Mouse (Mus musculus) cerebral cortex, adult 2 months (tissue): ENCODE data around the gene Ehd4.

Source experiments
- WGBS: fragments of 180-500 bp; shearing (Covaris S2); methylation state at CpG from one replicate; pipeline ENCODE4 v1.1.7; 2018; 5-methylcytosine and 5-hydroxymethylcytosine counted together

Gene Ehd4

GRCm38 (mm10) chr2:120154361-120154894, at the start of gene Ehd4:
Ehd4 (minus strand) TSS chr2:120154606.
- under 1% methylated on average over 53 of the region's 53 CpGs for WGBS

DNA sequence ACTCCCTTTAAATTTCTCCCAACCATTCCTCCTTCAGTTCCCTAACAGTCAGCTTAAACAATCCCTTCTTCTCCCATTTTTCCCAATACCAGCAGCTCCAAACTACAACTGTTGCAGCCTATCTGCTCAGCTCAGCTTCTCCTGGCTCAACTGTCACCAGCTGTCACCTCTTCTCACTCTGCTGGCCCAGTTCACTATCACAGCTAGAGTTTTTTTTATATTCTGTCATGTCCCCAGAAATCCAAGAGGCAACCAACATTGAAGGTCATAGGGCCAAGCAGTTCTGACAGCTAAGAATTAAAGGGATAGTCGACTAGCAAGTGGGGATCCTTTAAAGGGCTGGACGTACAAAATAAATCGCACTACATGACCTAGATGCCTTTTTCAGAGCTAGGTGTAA, 49.3 kb upstream of the Ehd4 start:
- 66% methylated on average over 3 of the region's 3 CpGs for WGBS

GRCm38 (mm10) chr2:120200077-120200476, 45.7 kb upstream of the Ehd4 start:
- whole genome bisulfite sequencing, result 58% methylated on average over 7 of the region's 7 CpGs

GRCm38 (mm10) chr2:120188174-120188573, 33.8 kb upstream of the Ehd4 start:
- 53% methylated on average over 4 of the region's 4 CpGs for WGBS

DNA sequence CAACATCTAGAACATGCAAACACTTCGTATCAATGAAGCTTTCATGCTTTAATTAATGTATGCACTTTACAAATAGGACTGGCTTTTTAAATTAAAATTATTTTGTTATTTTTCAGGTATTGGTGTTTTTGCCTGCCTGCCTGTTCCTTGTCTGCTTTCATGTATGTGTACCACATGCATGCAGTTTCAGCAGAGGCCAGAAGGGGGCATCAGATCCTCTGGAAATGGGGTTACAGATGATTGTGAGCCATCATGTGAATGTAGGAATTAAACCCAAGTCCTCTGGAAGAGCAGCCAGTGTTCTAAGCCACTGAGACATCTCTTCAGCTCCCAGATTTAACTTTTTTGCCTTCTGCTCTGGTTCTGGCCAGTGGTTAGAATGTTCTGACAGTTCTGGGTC, 33.2 kb upstream of the Ehd4 start:
- 96% methylated on average over 1 of the region's 1 CpGs for WGBS

DNA sequence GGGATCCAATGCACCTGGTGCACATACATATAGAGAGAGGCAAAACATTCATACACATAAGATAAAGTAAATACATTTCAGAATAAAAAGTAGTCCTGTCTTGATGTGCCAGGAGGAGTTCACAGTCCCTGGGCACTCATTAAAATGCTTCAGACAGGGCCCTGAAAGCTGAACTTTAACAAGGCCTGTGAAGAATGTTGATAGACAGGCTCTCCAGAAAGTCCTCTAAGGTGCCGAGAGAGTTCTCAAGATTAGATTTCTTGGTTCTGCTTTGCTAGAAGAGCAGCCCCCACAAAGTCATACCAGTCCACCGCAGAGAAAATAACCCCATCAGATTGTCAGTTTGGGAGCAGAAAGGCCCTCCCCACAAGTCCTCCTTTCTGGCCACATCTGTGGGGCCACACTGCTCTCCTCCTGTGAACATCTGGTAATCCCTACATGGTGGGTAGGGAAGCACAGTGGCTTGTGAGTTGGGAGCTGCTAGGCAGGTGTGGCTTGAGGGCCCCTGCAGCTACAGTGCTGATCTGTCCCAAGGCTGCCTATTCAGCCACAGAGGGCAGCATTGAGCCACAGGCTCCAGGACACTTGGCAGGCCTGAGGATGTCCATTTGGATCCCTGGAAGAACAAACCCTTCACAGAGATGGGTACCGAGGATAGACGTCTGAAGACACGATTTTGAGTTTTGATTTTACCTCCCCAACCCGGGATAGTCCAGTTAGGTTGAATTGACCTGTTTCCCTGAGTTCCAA, 31.3 kb upstream of the Ehd4 start:
- 74% methylated on average over 6 of the region's 6 CpGs for WGBS

DNA sequence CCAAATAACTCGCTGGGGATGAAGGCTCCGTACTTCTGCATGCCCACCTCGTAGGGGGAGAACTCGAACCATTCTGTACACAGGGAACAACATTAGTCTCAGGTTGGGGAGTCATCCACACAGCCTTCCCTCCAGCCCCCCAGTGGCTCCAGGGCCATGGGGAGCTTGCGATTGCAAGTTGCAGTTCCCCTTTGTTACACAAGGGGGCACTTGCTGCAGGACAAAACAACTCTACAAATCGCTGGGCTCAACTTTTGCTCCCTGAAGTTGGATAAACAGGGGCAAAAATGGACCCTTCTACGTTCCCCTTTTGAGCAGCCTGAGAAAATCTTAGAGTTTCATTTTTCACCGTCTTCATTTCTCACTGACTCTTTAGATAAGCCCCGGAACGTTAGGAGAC, 19.3 kb upstream of the Ehd4 start:
- 31% methylated on average over 10 of the region's 10 CpGs for WGBS

DNA sequence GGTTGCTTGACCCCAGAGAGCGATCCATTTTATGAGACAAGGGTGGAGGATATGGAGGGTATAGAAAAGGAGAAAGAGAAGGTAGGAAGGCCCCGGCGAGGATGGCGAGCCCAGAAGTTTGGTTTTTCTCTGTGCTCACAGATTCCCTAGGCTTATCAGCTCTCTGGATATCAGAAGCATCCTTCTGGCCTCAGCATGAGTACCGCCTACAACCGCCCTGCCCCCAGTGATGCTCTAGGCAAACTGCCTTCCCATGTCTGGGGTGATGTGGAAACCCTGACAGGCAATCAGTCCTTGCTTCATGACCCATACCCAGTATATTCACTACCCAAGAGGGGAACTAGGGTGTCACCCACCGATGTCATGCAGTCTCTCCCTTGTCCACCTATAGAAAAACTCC, 17.0 kb upstream of the Ehd4 start:
- 95% methylated on average over 7 of the region's 7 CpGs for WGBS

- WGBS, result 78% methylated on average over 1 of the region's 1 CpGs
Observed at GRCm38 (mm10) chr2:120170726-120171125, 16.3 kb upstream of the Ehd4 start.

DNA sequence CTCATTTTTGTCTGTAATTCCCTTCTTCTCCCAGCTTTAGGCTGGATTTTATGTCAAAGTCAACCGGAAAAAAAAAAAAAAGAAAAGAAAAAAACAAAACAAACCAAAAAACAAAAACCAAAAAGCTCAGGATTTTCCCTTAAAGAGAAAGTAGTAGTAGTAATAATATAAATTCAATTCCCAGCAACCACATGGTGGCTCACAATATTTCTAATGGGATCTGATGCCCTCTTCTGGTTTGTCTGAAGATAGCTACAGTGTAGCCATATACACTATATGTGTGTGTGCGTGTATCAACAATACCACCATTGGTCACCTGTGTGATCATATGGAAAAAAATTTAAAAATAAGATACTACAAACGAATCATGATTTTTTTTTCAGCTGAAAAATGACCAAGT, 15.0 kb upstream of the Ehd4 start:
- 79% methylated on average over 3 of the region's 3 CpGs for WGBS

DNA sequence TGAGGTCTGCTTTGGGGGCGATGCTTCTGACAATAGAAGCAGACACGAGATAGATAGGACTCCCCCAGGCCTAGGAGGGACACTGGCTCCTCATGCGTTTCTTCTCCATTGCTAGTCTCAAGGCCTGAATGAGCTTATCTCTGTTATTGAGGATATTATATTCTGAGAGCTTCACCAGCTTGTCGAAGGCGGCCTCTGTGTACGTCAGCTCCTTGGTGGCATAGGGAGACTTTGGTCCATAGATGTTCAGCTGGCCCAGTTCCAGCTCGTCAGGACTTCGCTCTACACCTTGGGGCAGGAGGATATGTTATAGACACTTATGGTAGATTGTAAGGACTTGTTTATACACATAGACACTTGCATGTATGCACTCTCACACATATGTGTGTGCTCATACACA, 13.4 kb upstream of the Ehd4 start:
- 86% methylated on average over 8 of the region's 8 CpGs for WGBS

GRCm38 (mm10) chr2:120165474-120165873, 11.1 kb upstream of the Ehd4 start:
- WGBS, result 80% methylated on average over 10 of the region's 10 CpGs

DNA sequence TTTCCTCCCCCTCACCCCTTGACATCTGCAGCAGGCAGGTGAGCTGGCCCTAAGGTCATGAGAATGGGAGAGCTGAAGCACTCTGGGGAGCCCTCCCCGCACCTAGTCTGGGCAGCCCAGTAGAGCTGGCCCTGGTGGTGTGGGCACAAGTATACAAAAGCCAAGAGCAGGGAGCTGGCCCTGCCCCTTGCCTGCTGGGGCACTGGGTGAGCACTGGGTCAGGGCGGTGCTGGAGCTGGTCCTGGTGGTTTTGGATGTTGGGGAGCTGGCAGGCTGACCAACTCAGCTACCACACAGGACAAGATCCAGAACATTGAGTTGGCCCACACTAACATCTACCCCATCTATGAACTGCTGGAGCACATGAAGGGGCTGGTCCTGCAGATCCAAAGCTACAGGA, 5.0 kb upstream of the Ehd4 start:
- 86% methylated on average over 2 of the region's 2 CpGs for WGBS

GRCm38 (mm10) chr2:120158846-120159245, 4.4 kb upstream of the Ehd4 start:
- WGBS, result 69% methylated on average over 1 of the region's 1 CpGs

- WGBS, result 55% methylated on average over 5 of the region's 5 CpGs
Observed at GRCm38 (mm10) chr2:120158016-120158415, 3.6 kb upstream of the Ehd4 start.

DNA sequence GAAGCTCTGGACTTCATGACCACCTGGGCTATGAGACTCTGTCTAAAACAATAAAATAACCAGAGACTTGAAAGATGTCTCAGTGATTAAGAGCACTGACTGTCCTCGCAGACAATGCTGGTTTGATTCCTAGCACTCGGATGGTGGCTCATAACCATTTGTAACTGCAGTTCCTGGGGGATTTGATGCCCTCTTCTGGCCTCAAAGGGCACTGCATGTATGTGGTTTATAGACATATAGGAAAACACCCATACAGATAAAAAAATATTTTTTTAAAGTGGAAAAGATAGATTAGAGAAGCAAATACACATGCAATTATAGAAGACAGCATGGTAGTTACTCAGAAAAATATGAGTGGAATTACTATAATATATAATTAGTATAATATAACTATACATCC, 3.2 kb upstream of the Ehd4 start:
- WGBS, result 77% methylated on average over 2 of the region's 2 CpGs

DNA sequence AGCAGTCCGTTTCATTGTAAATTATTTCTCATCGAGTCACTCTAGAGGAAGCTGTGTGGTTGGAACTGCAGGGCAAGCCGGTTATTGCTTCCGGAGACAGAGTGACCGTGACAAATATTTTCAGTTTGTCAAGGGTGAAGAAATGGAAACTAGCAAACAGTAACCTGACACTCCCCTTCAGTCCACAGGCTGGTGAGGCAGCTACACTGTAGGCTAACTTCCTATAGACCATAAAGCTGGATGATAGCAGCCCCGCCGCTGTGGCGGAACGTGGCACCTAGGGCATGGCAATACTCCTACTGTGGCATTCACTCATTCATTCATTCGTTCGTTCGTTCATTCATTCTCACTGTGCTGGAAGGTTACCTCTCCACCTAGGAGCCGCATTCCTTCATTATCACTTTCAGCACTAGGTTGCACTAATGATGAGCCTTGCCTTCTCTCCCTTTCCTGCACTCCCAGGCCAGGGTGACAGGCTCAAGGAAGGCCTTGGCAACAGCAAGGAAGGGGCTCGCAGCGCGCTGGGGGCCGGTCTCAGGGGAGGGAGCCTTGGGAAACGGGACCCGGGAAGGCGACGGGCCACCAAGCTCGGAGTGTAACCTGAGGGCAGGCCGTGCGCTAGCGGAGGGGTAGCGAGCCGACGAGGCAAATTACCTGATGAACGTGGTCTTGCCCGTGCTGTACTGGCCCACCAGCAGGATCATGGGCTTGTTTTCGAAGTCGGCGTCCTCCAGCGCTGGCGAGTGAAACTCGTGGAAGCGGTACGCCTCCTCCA, 633 bp downstream of the Ehd4 start:
- 7% methylated on average over 38 of the region's 38 CpGs for WGBS

- WGBS, result 87% methylated on average over 3 of the region's 3 CpGs
Observed at GRCm38 (mm10) chr2:120150571-120150970, 3.8 kb downstream of the Ehd4 start.

DNA sequence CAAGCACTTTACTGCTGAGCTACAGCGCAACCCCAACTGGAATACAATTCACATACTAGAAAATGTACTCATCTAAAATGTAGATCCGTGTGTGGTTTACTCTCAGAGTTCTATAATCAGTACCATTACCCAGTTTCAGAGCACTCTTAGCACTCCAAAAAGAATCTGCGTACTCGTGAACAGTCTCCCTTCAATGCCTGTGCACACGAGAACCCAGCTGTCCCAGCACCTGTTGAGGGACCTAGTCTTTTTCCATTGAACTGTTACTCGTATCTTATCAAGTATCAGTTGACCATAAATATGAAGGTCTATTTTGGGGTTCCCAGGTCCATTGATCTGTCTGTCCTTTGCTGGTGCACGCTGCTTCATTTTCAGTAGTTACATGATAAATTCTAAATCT, 4.8 kb downstream of the Ehd4 start:
- 81% methylated on average over 7 of the region's 7 CpGs for WGBS

GRCm38 (mm10) chr2:120147999-120148398, 6.4 kb downstream of the Ehd4 start:
- 87% methylated on average over 3 of the region's 3 CpGs for WGBS

DNA sequence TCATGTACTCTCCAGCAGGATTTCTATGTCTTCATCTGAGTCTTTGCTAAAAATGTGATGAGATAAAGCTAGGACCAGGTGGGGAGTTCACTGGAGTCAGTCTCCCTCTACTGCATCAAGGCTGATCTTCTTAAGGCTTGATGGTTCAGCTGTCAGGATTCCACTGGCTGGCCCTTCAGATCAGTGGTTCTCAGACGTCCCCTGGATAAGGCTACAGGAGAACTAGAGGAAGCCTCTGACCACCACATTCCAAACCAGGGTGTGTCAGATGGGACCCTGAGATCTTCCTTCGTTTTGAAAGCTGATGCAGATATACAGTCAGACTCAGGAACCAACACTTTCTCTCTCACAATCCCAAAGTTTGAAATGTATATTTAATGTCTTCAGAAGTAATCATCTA, 7.0 kb downstream of the Ehd4 start:
- WGBS, result 82% methylated on average over 2 of the region's 2 CpGs

DNA sequence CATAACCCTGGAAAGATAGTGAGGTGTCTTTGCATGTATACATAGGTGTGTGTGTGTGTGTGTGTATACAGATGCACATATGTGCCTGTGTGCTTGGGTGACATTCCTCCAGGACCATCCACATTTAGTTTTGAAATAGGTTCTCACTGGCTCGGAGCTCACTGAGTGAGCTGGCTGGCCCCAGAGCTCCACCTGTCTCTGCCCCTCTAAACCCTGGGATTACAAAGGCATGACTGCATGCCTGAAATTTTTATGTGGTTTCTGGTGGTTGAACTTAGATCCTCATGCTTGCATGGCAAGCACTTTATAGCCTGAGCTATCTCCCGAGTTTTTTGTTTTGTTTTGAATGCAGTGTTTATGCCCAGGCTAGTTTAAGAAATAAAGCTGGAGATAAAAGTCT, 7.9 kb downstream of the Ehd4 start:
- WGBS, result 80% methylated on average over 2 of the region's 2 CpGs

- WGBS, result 97% methylated on average over 4 of the region's 4 CpGs
Observed at GRCm38 (mm10) chr2:120144390-120144789, 10.0 kb downstream of the Ehd4 start.
